Mouse (Mus musculus): ENCODE results near the gene Tesk1. TPM values are rescaled to one million over a fixed set of nuclear protein-coding genes. Genes with fewer than 3 reads are reported as not detected.

Tesk1 gene
- polyA plus RNA-seq (2012): 54.2 and 56.9 TPM in 2 replicates

- no peak for TF ChIP-seq GATA1 (IDR thresholded peaks at IDR 0.05; ENCODE audit: low read length)
Measured at GRCm38 (mm10) chr4:43441639-43442038, at the start of gene Tesk1. TSS of gene Tesk1 (plus strand) at chr4:43441939.

GRCm38 (mm10) chr4:43394345-43394891 lies 47.3 kb upstream of the Tesk1 start:
- TF ChIP-seq GATA1 (IDR thresholded peaks at IDR 0.05; ENCODE audit: low read length): no peak

GRCm38 (mm10) chr4:43395147-43395546 lies 46.6 kb upstream of the Tesk1 start:
- TF ChIP-seq GATA1 (IDR thresholded peaks at IDR 0.05; ENCODE audit: low read length): no peak

GRCm38 (mm10) chr4:43395836-43396235 lies 45.9 kb upstream of the Tesk1 start:
- no peak for TF ChIP-seq GATA1 (IDR thresholded peaks at IDR 0.05; ENCODE audit: low read length)

GRCm38 (mm10) chr4:43396381-43396780 lies 45.4 kb upstream of the Tesk1 start:
- TF ChIP-seq GATA1 (IDR thresholded peaks at IDR 0.05; ENCODE audit: low read length): no peak

DNA sequence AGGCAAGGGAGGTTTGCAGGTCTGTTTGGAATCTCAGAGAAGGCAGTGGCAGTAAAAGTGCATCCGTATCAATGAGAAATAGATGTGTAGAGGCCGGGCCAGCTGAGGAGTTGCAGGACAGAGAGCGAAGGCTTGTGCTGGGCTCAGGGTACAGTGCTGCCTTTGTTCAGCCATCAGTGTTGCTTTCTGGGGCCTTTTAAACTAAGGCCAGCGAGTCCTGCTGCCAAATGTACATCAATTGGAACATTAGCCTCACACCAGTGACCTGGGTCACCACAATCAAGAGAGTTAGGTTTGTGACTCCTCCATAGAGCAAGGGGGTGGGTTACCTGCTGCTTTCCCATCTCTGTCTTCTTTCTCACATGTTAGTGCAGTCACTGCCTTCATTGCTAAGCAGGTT lies 43.7 kb upstream of the Tesk1 start:
- TF ChIP-seq GATA1 (IDR thresholded peaks at IDR 0.05; ENCODE audit: low read length): no peak

GRCm38 (mm10) chr4:43398829-43399331 lies 42.9 kb upstream of the Tesk1 start:
- no peak for TF ChIP-seq GATA1 (IDR thresholded peaks at IDR 0.05; ENCODE audit: low read length)

GRCm38 (mm10) chr4:43399391-43400131 lies 42.2 kb upstream of the Tesk1 start:
- no peak for TF ChIP-seq GATA1 (IDR thresholded peaks at IDR 0.05; ENCODE audit: low read length)

DNA sequence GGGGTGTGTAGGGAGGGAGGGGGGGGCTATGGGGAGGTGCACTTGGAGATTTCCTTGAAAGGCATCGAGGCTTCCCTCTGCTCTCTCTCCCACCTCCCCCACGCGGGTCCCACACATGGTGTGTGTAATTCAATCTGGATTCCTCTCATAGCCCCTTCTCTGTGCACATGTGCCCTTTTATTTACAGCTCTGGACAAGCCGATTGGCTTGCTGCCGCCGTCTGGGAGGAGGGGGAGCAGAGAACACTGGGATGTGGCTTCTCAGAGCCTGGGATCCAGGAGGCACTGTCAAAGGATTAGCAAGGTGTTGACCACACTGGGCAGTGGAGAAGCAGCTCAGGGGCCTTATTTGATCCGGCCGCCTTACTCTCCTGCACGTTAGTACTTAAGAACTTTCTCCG lies 40.8 kb upstream of the Tesk1 start:
- TF ChIP-seq GATA1 (IDR thresholded peaks at IDR 0.05; ENCODE audit: low read length): no peak

DNA sequence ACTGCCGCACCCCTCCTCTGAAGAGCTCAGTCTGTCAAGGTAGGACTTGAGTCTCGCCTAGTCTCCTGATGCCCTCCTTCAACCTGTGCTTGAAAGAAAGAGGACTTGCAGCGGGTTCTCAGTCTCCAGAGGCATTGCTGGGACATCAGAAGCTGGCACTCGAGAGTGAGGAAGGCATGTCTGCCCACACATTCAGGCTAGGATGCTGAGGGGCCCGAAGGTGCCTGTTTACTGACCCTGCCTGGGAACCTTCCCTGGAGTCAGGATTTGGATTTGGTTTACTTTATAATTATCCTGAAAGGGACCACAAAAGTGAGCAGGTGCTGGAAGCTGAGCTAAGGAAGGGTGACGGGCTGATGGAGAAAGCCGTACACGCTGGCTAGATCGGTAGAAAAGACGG lies 40.3 kb upstream of the Tesk1 start:
- no peak for TF ChIP-seq GATA1 (IDR thresholded peaks at IDR 0.05; ENCODE audit: low read length)

DNA sequence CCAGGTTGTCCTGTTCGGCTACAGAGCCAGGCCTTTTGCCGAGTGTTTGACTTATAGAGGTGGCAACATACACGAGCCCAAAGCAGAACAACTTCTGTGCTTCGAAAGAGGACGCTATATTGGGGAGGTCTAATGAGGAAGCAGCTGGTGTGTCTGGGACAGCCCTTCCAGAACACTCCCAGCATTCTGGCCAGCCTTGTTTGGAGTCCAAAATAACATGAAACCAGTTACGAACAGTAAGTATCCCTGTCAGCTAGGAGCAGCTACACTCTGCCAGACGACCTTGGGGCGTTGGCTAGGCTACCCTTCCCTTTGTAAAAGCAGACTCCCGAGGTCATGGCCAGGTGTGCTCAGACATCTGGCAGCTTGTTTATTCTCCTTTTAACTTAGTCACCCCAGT lies 39.5 kb upstream of the Tesk1 start:
- no peak for TF ChIP-seq GATA1 (IDR thresholded peaks at IDR 0.05; ENCODE audit: low read length)

- TF ChIP-seq GATA1 (IDR thresholded peaks at IDR 0.05; ENCODE audit: low read length): no peak
Measured at GRCm38 (mm10) chr4:43404697-43405096, 37.0 kb upstream of the Tesk1 start.

DNA sequence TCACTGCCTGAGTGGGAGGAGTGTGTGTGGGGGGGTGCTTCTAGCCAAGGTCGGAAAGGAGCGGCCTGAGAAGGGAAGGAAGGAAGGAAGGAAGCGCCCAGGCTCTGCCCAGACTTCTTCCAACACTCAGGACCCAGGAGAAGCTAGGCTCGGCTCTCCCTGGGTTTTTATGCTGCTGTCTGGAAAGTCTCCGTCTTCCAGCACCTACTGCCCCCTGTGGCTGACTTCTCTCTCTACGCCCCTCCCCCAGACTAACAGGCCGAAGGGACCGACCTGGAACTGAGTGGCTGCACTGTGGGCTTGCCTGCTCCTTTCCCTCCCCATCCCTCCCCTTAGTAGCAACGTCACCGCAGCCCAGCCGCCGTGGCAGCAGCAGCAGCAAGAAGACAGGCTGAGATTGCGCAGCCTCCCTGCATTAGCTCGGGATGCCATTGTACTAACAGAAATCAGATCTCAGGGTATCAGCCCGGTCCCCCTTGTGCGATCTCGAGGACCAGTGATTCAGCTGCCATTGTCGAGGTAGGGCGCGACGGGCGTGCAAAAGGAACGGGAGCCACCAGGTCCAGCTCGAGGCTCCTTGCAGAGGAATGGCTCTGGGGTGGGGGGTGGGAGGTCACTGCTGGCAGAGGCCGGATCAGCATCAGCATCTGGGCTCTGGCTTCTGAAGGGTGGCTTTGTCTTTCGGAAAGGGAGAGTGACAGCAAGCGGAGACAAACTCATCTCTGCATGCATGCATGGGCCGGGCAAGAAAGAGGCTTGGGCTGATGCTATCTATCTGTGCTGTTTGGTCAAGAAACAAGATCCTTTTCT lies 35.4 kb upstream of the Tesk1 start:
- no peak for TF ChIP-seq GATA1 (IDR thresholded peaks at IDR 0.05; ENCODE audit: low read length)

DNA sequence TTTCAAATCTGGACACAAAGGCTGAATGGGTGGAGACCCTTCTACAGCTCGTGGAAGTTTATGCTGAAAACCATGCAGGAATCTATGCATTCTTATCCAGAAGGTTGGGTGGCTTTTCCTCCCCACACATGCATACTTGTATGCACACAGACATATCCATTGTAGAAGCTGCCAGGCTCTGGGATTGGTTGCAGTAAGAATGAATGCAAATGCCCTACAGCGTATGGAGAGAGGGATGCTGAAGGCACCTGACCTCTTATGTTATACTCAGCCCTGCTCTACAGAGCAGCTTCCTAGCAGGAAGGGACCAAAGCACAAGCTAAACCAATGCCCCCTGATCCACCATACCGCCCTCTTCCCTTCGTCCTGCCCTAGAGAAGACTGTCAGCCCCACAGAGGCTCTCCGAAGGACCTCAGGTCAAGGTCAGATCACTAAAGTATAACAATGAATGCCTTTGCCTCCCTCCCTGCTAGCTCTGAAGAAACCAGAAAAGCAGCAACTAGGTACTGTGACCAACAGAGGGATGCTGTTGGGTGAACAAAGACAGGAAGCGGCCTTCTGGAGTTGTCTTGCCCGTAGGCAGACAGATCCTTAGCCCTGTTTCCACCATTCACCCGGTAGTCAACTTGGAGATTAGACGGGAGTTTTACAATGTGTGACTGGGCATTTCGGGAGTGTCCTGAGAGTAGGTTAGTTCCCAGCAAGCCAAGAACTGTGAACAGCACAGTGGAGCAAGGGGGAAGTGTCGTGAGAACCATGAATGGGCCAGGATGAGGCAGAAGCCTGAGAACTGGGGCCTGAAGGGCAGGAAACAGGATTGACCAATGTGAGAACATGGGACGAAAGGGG lies 34.4 kb upstream of the Tesk1 start:
- no peak for TF ChIP-seq GATA1 (IDR thresholded peaks at IDR 0.05; ENCODE audit: low read length)

GRCm38 (mm10) chr4:43414761-43415160 lies 27.0 kb upstream of the Tesk1 start:
- TF ChIP-seq GATA1 (IDR thresholded peaks at IDR 0.05; ENCODE audit: low read length): no peak
